Mouse (Mus musculus) neural tube, embryonic 12.5 days (tissue): Measurements from ENCODE around the gene Slc39a1. TPM values are rescaled to one million over a fixed set of nuclear protein-coding genes. Genes with fewer than 3 reads are reported as not detected.

Experiments
- ATAC-seq: fragments of 200-750 bp; cut with Nextera tagmentation; 2 replicates; pipeline ENCODE4 v1.8.0; 2017; ENCODE audit warnings: low read depth, mild to moderate bottlenecking, moderate TSS enrichment, moderate library complexity; ENCODE audit not compliant: low FRiP score
- H3K27ac ChIP-seq: fragments of 300-500 bp; sonication (generic); 2 replicates; pipeline ENCODE4 v1.5.1; 2016
- H3K27me3 ChIP-seq: fragments of 300-500 bp; sonication (generic); replicated peaks from 2 replicates; pipeline ENCODE4 v1.6.1; 2016; ENCODE audit warnings: mild to moderate bottlenecking
- H3K36me3 ChIP-seq: fragments of 300-500 bp; sonication (generic); 2 replicates; pipeline ENCODE4 v1.6.1; 2016; ENCODE audit warnings: mild to moderate bottlenecking
- H3K4me1 ChIP-seq: fragments of 300-500 bp; sonication (generic); 2 replicates; pipeline ENCODE4 v1.6.1; 2016
- H3K4me2 ChIP-seq: fragments of 300-500 bp; sonication (generic); replicated peaks from 2 replicates; pipeline ENCODE4 v1.6.1; 2016; ENCODE audit warnings: mild to moderate bottlenecking
- H3K4me3 ChIP-seq: fragments of 300-500 bp; sonication (generic); 2 replicates; pipeline ENCODE4 v1.5.1; 2016
- H3K9ac ChIP-seq: fragments of 300-500 bp; sonication (generic); 2 replicates; pipeline ENCODE4 v1.6.1; 2016; ENCODE audit warnings: mild to moderate bottlenecking
- H3K9me3 ChIP-seq: fragments of 300-500 bp; sonication (generic); 2 replicates; pipeline ENCODE4 v1.6.1; 2016; ENCODE audit warnings: mild to moderate bottlenecking
- WGBS: fragments of 180-500 bp; shearing (Covaris S2); methylation state at CpG from one replicate; pipeline ENCODE4 v1.1.7; 2016; 5-methylcytosine and 5-hydroxymethylcytosine counted together
- polyA plus RNA-seq: library from polyadenylated mRNA; unstranded; fragments of >200 nt; fragmentation: Nextera tagmentation; extraction: Ambion mirVana; gene quantifications from 2 replicates; pipeline ENCODE4 v1.2.1, GENCODE M21; 2016

The Slc39a1 gene
- polyA plus RNA-seq: 33.8 and 44.2 TPM in 2 replicates

GRCm38 (mm10) chr3:90247960-90248745 is at the start of gene Slc39a1:
Slc39a1 (plus strand) TSS chr3:90248172.
- H3K4me3 ChIP-seq: peak within 1 kb of the TSS; percentile 64
- H3K27ac ChIP-seq: peak within 1 kb of the TSS; percentile 59
- no peaks in the 10 kb centered on the region for H3K9me3 ChIP-seq
- H3K36me3 ChIP-seq: peaks cover 13% of the 10 kb centered on the region
- H3K27me3 ChIP-seq: no peaks in the 10 kb centered on the region
- H3K4me2 ChIP-seq: peak within 1 kb of the TSS; percentile 76
- under 1% methylated on average over 44 of the region's 44 CpGs for WGBS
- peaks cover 17% of the 10 kb centered on the region for H3K4me1 ChIP-seq
- peak within 1 kb of the TSS; percentile 72 for H3K9ac ChIP-seq
- ATAC-seq: peak; percentile 94

- H3K9ac ChIP-seq: no peak overlapping the region
- 68% methylated on average over 1 of the region's 1 CpGs for WGBS
- no peak overlapping the region for H3K27ac ChIP-seq
- H3K4me1 ChIP-seq: no peaks in the 10 kb centered on the region
- no peak overlapping the region for H3K4me3 ChIP-seq
- no peaks in the 10 kb centered on the region for H3K27me3 ChIP-seq
- peaks cover 4% of the 10 kb centered on the region for H3K36me3 ChIP-seq
- no peak for ATAC-seq
- H3K9me3 ChIP-seq: no peaks in the 10 kb centered on the region
- no peak overlapping the region for H3K4me2 ChIP-seq
Observed at GRCm38 (mm10) chr3:90202884-90203283, 45.1 kb upstream of the Slc39a1 start.

- Histone ChIP-seq H3K36me3 (peaks cover 11% of the 10 kb centered on the region), H3K9ac (no peak overlapping the region), H3K27me3 (no peaks in the 10 kb centered on the region), H3K27ac (no peak overlapping the region), H3K4me2 (no peak overlapping the region), H3K9me3 (no peaks in the 10 kb centered on the region), H3K4me1 (no peaks in the 10 kb centered on the region), H3K4me3 (no peak overlapping the region)
- WGBS: 83% methylated on average over 5 of the region's 5 CpGs
- no peak for ATAC-seq
Observed at GRCm38 (mm10) chr3:90203619-90204018, 44.4 kb upstream of the Slc39a1 start.

GRCm38 (mm10) chr3:90204582-90204981 is 43.4 kb upstream of the Slc39a1 start:
- no peak overlapping the region for H3K4me3 ChIP-seq
- no peak overlapping the region for H3K4me2 ChIP-seq
- WGBS: 93% methylated on average over 2 of the region's 2 CpGs
- peaks cover 20% of the 10 kb centered on the region for H3K36me3 ChIP-seq
- no peaks in the 10 kb centered on the region for H3K27me3 ChIP-seq
- ATAC-seq: no peak
- H3K9me3 ChIP-seq: no peaks in the 10 kb centered on the region
- H3K9ac ChIP-seq: no peak overlapping the region
- H3K27ac ChIP-seq: no peak overlapping the region
- H3K4me1 ChIP-seq: no peaks in the 10 kb centered on the region

GRCm38 (mm10) chr3:90208662-90209061 is 39.3 kb upstream of the Slc39a1 start:
- peaks cover 46% of the 10 kb centered on the region for H3K36me3 ChIP-seq
- no peaks in the 10 kb centered on the region for H3K27me3 ChIP-seq
- no peaks in the 10 kb centered on the region for H3K9me3 ChIP-seq
- no peak overlapping the region for H3K4me3 ChIP-seq
- no peak overlapping the region for H3K9ac ChIP-seq
- H3K27ac ChIP-seq: no peak overlapping the region
- no peak overlapping the region for H3K4me2 ChIP-seq
- H3K4me1 ChIP-seq: peaks cover 18% of the 10 kb centered on the region
- ATAC-seq: no peak
- WGBS: 86% methylated on average over 2 of the region's 2 CpGs

- H3K4me3 ChIP-seq: no peak overlapping the region
- peaks cover 20% of the 10 kb centered on the region for H3K4me1 ChIP-seq
- peaks cover 46% of the 10 kb centered on the region for H3K36me3 ChIP-seq
- H3K27me3 ChIP-seq: no peaks in the 10 kb centered on the region
- H3K9ac ChIP-seq: no peak overlapping the region
- no peak for ATAC-seq
- 95% methylated on average over 5 of the region's 5 CpGs for WGBS
- H3K27ac ChIP-seq: no peak overlapping the region
- no peaks in the 10 kb centered on the region for H3K9me3 ChIP-seq
- H3K4me2 ChIP-seq: no peak overlapping the region
Observed at GRCm38 (mm10) chr3:90209908-90210566, 37.9 kb upstream of the Slc39a1 start.

GRCm38 (mm10) chr3:90211475-90212398 is 36.2 kb upstream of the Slc39a1 start:
- H3K4me1 ChIP-seq: peaks cover 20% of the 10 kb centered on the region
- H3K27ac ChIP-seq: no peak overlapping the region
- H3K9ac ChIP-seq: peak overlapping the region; percentile 13; the same call in 1 of the 2 replicates
- H3K4me2 ChIP-seq: peak overlapping the region; percentile 90
- no peak for ATAC-seq
- no peaks in the 10 kb centered on the region for H3K27me3 ChIP-seq
- H3K9me3 ChIP-seq: no peaks in the 10 kb centered on the region
- peak overlapping the region; percentile 82; the same call in 1 of the 2 replicates for H3K4me3 ChIP-seq
- peaks cover 46% of the 10 kb centered on the region for H3K36me3 ChIP-seq
- WGBS: 85% methylated on average over 13 of the region's 13 CpGs

- 20% methylated on average over 5 of the region's 5 CpGs for WGBS
- H3K4me3 ChIP-seq: peak overlapping the region; percentile 82
- peaks cover 43% of the 10 kb centered on the region for H3K36me3 ChIP-seq
- peak overlapping the region; percentile 88 for H3K9ac ChIP-seq
- H3K4me2 ChIP-seq: peak overlapping the region; percentile 90
- H3K9me3 ChIP-seq: no peaks in the 10 kb centered on the region
- H3K27ac ChIP-seq: no peak overlapping the region
- peaks cover 20% of the 10 kb centered on the region for H3K4me1 ChIP-seq
- no peak for ATAC-seq
- no peaks in the 10 kb centered on the region for H3K27me3 ChIP-seq
Observed at GRCm38 (mm10) chr3:90212723-90213122, 35.2 kb upstream of the Slc39a1 start.

- peaks cover 36% of the 10 kb centered on the region for H3K36me3 ChIP-seq
- H3K9ac ChIP-seq: peak within 1 kb of the TSS; percentile 88
- H3K27me3 ChIP-seq: no peaks in the 10 kb centered on the region
- H3K9me3 ChIP-seq: no peaks in the 10 kb centered on the region
- peak within 1 kb of the TSS; percentile 81; the same call in 1 of the 2 replicates for H3K27ac ChIP-seq
- H3K4me2 ChIP-seq: peak within 1 kb of the TSS; percentile 90
- H3K4me1 ChIP-seq: peaks cover 20% of the 10 kb centered on the region
- H3K4me3 ChIP-seq: peak within 1 kb of the TSS; percentile 82
- WGBS: under 1% methylated on average over 42 of the region's 42 CpGs
- ATAC-seq: peak; percentile 92
Observed at GRCm38 (mm10) chr3:90213377-90213866, 34.5 kb upstream of the Slc39a1 start, which contains the start of the genes Rps27 and Rab13. Rps27 (minus strand) TSS chr3:90213651. Rab13 (plus strand) TSS chr3:90213695.

GRCm38 (mm10) chr3:90213956-90214684 is 33.9 kb upstream of the Slc39a1 start:
- peaks cover 29% of the 10 kb centered on the region for H3K36me3 ChIP-seq
- no peak overlapping the region for H3K27ac ChIP-seq
- H3K9ac ChIP-seq: peak overlapping the region; percentile 88
- peaks cover 20% of the 10 kb centered on the region for H3K4me1 ChIP-seq
- peak; percentile 60; the same call in 1 of the 2 replicates for ATAC-seq
- peak overlapping the region; percentile 90 for H3K4me2 ChIP-seq
- H3K27me3 ChIP-seq: no peaks in the 10 kb centered on the region
- 14% methylated on average over 12 of the region's 12 CpGs for WGBS
- H3K9me3 ChIP-seq: no peaks in the 10 kb centered on the region
- H3K4me3 ChIP-seq: peak overlapping the region; percentile 82

GRCm38 (mm10) chr3:90215825-90216380 is 32.1 kb upstream of the Slc39a1 start:
- H3K9me3 ChIP-seq: no peaks in the 10 kb centered on the region
- ATAC-seq: no peak
- no peak overlapping the region for H3K4me2 ChIP-seq
- no peaks in the 10 kb centered on the region for H3K27me3 ChIP-seq
- H3K4me1 ChIP-seq: peaks cover 26% of the 10 kb centered on the region
- 32% methylated on average over 1 of the region's 1 CpGs for WGBS
- peaks cover 17% of the 10 kb centered on the region for H3K36me3 ChIP-seq
- no peak overlapping the region for H3K4me3 ChIP-seq
- H3K27ac ChIP-seq: no peak overlapping the region
- no peak overlapping the region for H3K9ac ChIP-seq
